Mouse (Mus musculus) limb, embryonic 11.5 days (tissue): ENCODE results near the gene Opcml. TPM values are rescaled to one million over a fixed set of nuclear protein-coding genes. Genes with fewer than 3 reads are reported as not detected.
A peak's percentile ranks its signal among the peaks of the same experiment; 100 is the strongest.

Experiments
- ATAC-seq: fragments of 200-750 bp; cut with Nextera tagmentation; 2 replicates; pipeline ENCODE4 v1.8.0; 2017; ENCODE audit warnings: low read depth; ENCODE audit not compliant: insufficient number of reproducible peaks, low FRiP score, low TSS enrichment
- DNase-seq: peaks from one replicate; pipeline ENCODE4 v3.0.0-alpha.2; 2015; ENCODE audit warnings: low spot score
- H3K27ac ChIP-seq: fragments of 300-500 bp; sonication (generic); replicated peaks from 2 replicates; pipeline ENCODE4 v1.5.1; 2014; ENCODE audit warnings: low read depth, mild to moderate bottlenecking, low read length
- H3K27me3 ChIP-seq: fragments of 300-500 bp; sonication (generic); 2 replicates; pipeline ENCODE4 v1.6.1; 2014; ENCODE audit warnings: mild to moderate bottlenecking, low read length, mixed read lengths; ENCODE audit not compliant: control insufficient read depth, insufficient read depth
- H3K36me3 ChIP-seq: fragments of 300-500 bp; sonication (generic); 2 replicates; pipeline ENCODE4 v1.6.1; 2014; ENCODE audit warnings: mild to moderate bottlenecking, low read length, moderate library complexity, mixed read lengths; ENCODE audit not compliant: control insufficient read depth, insufficient read depth
- H3K4me1 ChIP-seq: fragments of 300-500 bp; sonication (generic); 2 replicates; pipeline ENCODE4 v1.6.1; 2014; ENCODE audit warnings: low read length, mixed read lengths; ENCODE audit not compliant: control insufficient read depth, insufficient read depth
- H3K4me2 ChIP-seq: fragments of 300-500 bp; sonication (generic); 2 replicates; pipeline ENCODE4 v1.6.1; 2014; ENCODE audit warnings: low read depth, mild to moderate bottlenecking, moderate library complexity; ENCODE audit not compliant: severe bottlenecking
- H3K4me3 ChIP-seq: fragments of 300-500 bp; sonication (generic); 2 replicates; pipeline ENCODE4 v1.5.1; 2014; ENCODE audit warnings: low read depth, low read length
- H3K9ac ChIP-seq: fragments of 300-500 bp; sonication (generic); 2 replicates; pipeline ENCODE4 v1.6.1; 2014; ENCODE audit warnings: mild to moderate bottlenecking, low read length
- H3K9me3 ChIP-seq: fragments of 300-500 bp; sonication (generic); 2 replicates; pipeline ENCODE4 v1.6.1; 2016; ENCODE audit warnings: low read length; ENCODE audit not compliant: control insufficient read depth
- WGBS: fragments of 180-500 bp; shearing (Covaris S2); extraction: QIAGEN DNeasy Blood & Tissue Kit; methylation state at CpG from one replicate; pipeline ENCODE4 v1.1.7; 2014; 5-methylcytosine and 5-hydroxymethylcytosine counted together
- polyA plus RNA-seq: library from polyadenylated mRNA; unstranded; fragments of >200 nt; fragmentation: Nextera tagmentation; extraction: Ambion mirVana; gene quantifications from 2 replicates; pipeline ENCODE4 v1.2.1, GENCODE M21; 2014

The Opcml gene
- polyA plus RNA-seq, 1 experiment from 2014 or later, result 0.20 TPM

- H3K9ac ChIP-seq, result no peak overlapping the region
- WGBS, result 4% methylated on average over 12 of the region's 12 CpGs
- H3K36me3 ChIP-seq, result no peaks in the 10 kb centered on the region
- H3K4me1 ChIP-seq, result peaks cover 3% of the 10 kb centered on the region; the same call in 1 of the 2 replicates
- H3K27ac ChIP-seq, result no peak overlapping the region
- peaks cover 31% of the 10 kb centered on the region for H3K27me3 ChIP-seq
- H3K4me3 ChIP-seq, result peak overlapping the region; percentile 12
- no peak for ATAC-seq
- peak overlapping the region; percentile 39 for H3K4me2 ChIP-seq
- no peaks in the 10 kb centered on the region for H3K9me3 ChIP-seq
- peak; percentile 43 for DNase-seq
Observed at GRCm38 (mm10) chr9:27791639-27791966, 1.0 kb downstream of the Opcml start.

DNA sequence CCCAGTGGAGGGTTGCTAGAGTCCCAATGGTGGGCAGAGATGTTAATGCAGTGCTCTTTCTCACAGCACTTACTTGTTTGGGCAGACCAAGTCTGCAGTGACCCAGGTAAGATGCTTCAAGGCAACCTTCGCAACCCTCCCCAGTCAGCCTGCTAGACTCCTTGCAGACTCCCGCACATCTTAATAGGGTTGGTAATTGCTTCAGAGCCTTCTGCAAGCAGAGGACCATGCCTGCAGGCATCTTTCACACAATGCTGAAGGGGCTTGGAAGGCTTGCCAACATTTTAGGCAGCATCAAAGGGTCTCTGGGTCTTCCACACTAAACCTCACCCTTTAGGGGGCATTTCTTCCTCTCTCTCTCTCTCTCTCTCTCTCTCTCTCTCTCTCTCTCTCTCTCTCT lies 1.7 kb downstream of the Opcml start:
- DNase-seq (peak; percentile 30), ATAC-seq (no peak)
- 27% methylated on average over 2 of the region's 2 CpGs for WGBS
- peaks cover 31% of the 10 kb centered on the region for H3K27me3 ChIP-seq
- H3K36me3 ChIP-seq, result no peaks in the 10 kb centered on the region
- H3K4me2 ChIP-seq, result no peak overlapping the region
- no peak overlapping the region for H3K4me3 ChIP-seq
- no peak overlapping the region for H3K27ac ChIP-seq
- no peak overlapping the region for H3K9ac ChIP-seq
- H3K4me1 ChIP-seq, result peaks cover 3% of the 10 kb centered on the region; the same call in 1 of the 2 replicates
- no peaks in the 10 kb centered on the region for H3K9me3 ChIP-seq

- Histone ChIP-seq H3K27me3 (peaks cover 31% of the 10 kb centered on the region), H3K4me3 (no peak overlapping the region), H3K9me3 (no peaks in the 10 kb centered on the region), H3K4me2 (no peak overlapping the region), H3K9ac (no peak overlapping the region), H3K4me1 (peaks cover 3% of the 10 kb centered on the region; the same call in 1 of the 2 replicates), H3K27ac (no peak overlapping the region), H3K36me3 (no peaks in the 10 kb centered on the region)
- ATAC-seq (no peak), DNase-seq (no peak)
- 74% methylated on average over 3 of the region's 3 CpGs for WGBS
Observed at GRCm38 (mm10) chr9:27792994-27793393, 2.4 kb downstream of the Opcml start.

GRCm38 (mm10) chr9:27796535-27796934 lies 6.0 kb downstream of the Opcml start:
- Histone ChIP-seq H3K9ac (no peak overlapping the region), H3K27ac (no peak overlapping the region), H3K4me1 (no peaks in the 10 kb centered on the region), H3K4me3 (no peak overlapping the region), H3K4me2 (no peak overlapping the region), H3K27me3 (peaks cover 14% of the 10 kb centered on the region), H3K36me3 (no peaks in the 10 kb centered on the region), H3K9me3 (no peaks in the 10 kb centered on the region)
- ATAC-seq (no peak), DNase-seq (no peak)
- WGBS, result 94% methylated on average over 1 of the region's 1 CpGs

DNA sequence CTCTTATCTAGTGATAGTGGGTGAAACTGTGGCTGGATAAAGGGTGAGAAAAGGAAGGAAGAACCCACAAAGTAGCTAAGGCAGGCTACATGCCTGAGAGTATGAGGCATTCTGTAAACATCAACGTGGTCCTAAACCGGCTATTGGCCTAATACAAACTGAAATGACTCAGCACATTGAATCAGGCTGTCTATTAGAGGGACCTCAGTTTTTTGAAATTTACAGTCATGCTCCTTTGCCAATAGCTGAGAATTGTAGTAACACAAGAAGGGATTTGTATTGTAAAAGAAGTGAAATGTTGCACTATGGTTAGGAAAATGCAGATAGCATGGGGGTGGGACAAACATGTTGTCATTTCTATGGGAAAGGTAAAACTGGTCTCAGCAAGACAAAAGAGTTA lies 10.4 kb downstream of the Opcml start:
- H3K9me3 ChIP-seq, result no peaks in the 10 kb centered on the region
- no peak overlapping the region for H3K9ac ChIP-seq
- no peaks in the 10 kb centered on the region for H3K36me3 ChIP-seq
- no peaks in the 10 kb centered on the region for H3K27me3 ChIP-seq
- H3K4me2 ChIP-seq, result no peak overlapping the region
- DNase-seq, result no peak
- no peak overlapping the region for H3K27ac ChIP-seq
- WGBS, result 93% methylated on average over 2 of the region's 2 CpGs
- no peak overlapping the region for H3K4me3 ChIP-seq
- no peak for ATAC-seq
- no peaks in the 10 kb centered on the region for H3K4me1 ChIP-seq

DNA sequence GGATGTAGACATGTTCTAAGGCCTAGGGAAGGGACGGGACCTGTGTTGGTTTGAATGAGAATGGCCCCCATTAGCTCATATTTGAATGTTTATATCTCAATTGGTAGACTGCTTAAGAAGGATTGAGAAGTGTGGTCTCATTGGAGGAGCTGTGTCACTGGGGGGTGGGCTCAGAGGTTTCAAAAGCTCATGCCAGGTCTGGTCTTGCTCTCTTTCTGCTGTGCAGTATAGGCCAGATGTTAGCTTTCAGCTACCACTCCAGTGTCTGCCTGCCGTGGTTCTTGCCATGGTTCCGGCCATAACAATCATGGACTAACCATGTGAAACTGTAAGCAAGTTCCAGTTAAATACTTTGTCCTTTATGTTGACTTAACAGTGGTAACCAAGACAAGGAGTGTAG lies 11.2 kb downstream of the Opcml start:
- no peaks in the 10 kb centered on the region for H3K9me3 ChIP-seq
- WGBS, result 89% methylated on average over 3 of the region's 3 CpGs
- H3K4me3 ChIP-seq, result no peak overlapping the region
- no peaks in the 10 kb centered on the region for H3K36me3 ChIP-seq
- H3K27me3 ChIP-seq, result no peaks in the 10 kb centered on the region
- no peak for ATAC-seq
- DNase-seq, result no peak
- H3K9ac ChIP-seq, result no peak overlapping the region
- no peak overlapping the region for H3K4me2 ChIP-seq
- no peak overlapping the region for H3K27ac ChIP-seq
- H3K4me1 ChIP-seq, result no peaks in the 10 kb centered on the region

DNA sequence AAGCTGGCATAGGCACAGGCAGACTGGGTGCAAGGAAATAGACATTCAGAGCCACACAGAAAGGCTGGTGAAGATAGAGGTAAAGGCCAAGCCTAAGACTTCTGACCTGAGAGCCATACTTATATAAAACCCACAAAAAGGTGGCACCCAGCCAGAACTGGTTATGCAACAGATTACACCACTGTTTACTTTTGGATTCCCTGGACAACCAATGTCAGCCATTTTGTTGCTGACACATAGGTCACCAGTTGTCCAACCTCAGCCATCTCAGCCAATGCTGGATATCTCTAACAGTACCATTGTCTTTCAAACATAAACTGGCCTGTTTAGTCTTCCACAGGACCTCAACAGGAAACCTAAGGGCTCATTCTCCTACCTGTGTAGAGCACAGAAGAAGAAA lies 11.8 kb downstream of the Opcml start:
- Histone ChIP-seq H3K4me1 (no peaks in the 10 kb centered on the region), H3K4me2 (no peak overlapping the region), H3K27me3 (no peaks in the 10 kb centered on the region), H3K36me3 (no peaks in the 10 kb centered on the region), H3K27ac (no peak overlapping the region), H3K4me3 (no peak overlapping the region), H3K9me3 (no peaks in the 10 kb centered on the region), H3K9ac (no peak overlapping the region)
- no peak for ATAC-seq
- no peak for DNase-seq

DNA sequence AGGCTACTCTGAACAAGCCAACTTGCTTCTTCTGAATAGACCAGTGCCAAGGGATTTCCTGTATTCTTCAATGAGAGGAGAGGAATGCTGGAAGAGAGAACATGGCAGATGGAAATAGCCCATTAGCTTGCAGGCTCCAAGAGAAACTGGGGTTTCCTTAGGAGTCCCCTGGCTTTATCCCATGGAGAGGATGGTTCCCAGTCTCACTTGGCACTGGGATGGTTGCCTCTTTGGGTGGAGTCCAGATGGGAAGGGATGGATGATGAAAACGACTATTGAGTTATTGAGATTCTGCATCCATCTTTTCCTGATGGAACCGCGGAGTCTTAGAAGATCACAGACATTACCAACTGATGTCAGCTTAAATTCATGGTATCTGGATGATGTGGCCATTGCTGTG lies 13.9 kb downstream of the Opcml start:
- Histone ChIP-seq H3K27ac (no peak overlapping the region), H3K4me1 (no peaks in the 10 kb centered on the region), H3K9me3 (no peaks in the 10 kb centered on the region), H3K27me3 (no peaks in the 10 kb centered on the region), H3K4me3 (no peak overlapping the region), H3K36me3 (no peaks in the 10 kb centered on the region), H3K4me2 (no peak overlapping the region), H3K9ac (no peak overlapping the region)
- DNase-seq (no peak), ATAC-seq (no peak)
- 87% methylated on average over 3 of the region's 3 CpGs for WGBS

- ATAC-seq, result no peak
- H3K4me1 ChIP-seq, result no peaks in the 10 kb centered on the region
- no peaks in the 10 kb centered on the region for H3K36me3 ChIP-seq
- no peak overlapping the region for H3K4me2 ChIP-seq
- WGBS, result 92% methylated on average over 8 of the region's 8 CpGs
- DNase-seq, result no peak
- no peak overlapping the region for H3K9ac ChIP-seq
- H3K27ac ChIP-seq, result no peak overlapping the region
- no peak overlapping the region for H3K4me3 ChIP-seq
- no peaks in the 10 kb centered on the region for H3K27me3 ChIP-seq
- no peaks in the 10 kb centered on the region for H3K9me3 ChIP-seq
Observed at GRCm38 (mm10) chr9:27809741-27810140, 19.2 kb downstream of the Opcml start.
